Mouse (Mus musculus): ENCODE measurements at regions not wholly inside any gene's neighbourhood (a gene's known extent, or its start where the extent isn't known, plus 50 kb on each side); places are given as distances from the start of the nearest gene placed in this dataset.

DNA sequence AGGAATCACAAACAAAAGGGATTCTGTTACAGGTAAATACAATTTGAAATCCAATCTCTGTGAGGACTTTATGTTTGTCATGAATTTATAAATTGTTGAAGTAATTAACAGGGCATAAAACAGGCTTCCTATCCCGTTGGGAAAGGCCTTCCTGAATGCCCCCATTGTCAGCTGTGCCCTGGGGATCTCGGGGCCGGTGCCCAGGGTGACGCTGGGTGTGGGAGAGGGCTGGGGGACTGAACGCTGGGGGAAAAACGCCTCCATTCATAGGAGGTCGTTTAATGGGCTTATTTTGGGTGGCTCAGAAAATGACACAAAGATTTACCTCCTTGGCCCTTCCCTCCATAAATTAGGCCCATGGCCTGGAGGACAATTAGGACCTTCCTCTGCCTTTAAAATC lies 250.7 kb downstream of the Gm12728 start:
- 74% methylated on average over 7 of the region's 7 CpGs for WGBS
- no peak overlapping the region for H3K27ac ChIP-seq
- peak; percentile 63 for DNase-seq (ENCODE audit: low spot score)
- H3K4me3 ChIP-seq, result no peak overlapping the region
- peaks cover 5% of the 10 kb centered on the region; the same call in 1 of the 2 replicates for H3K4me1 ChIP-seq
- H3K9me3 ChIP-seq, result no peaks in the 10 kb centered on the region
- H3K27me3 ChIP-seq (ENCODE audit: insufficient read depth, poor library complexity, severe bottlenecking), result no peaks in the 10 kb centered on the region
- no peaks in the 10 kb centered on the region for H3K36me3 ChIP-seq

DNA sequence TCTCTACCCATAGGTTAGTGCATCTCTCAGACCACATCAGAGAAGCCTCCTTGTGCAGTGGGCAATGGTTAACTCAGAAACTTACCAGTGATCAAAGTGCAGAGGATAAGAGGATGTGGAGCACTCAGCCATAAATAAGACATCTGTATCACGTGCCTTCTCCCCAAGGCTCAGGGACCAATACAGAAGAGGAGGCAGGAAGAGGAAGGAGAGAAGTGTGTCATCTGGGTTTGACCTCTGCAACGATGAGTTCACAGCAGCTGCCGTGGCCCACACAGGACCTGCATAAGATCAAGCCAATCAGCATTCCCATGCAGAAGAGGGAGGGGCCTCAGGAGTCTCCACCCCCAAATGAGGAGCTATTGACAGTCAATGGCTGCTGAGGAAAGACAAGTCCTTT lies 252.8 kb downstream of the Gm12728 start:
- Histone ChIP-seq H3K4me1 (peaks cover 9% of the 10 kb centered on the region; the same call in 1 of the 2 replicates), H3K36me3 (no peaks in the 10 kb centered on the region), H3K9me3 (no peaks in the 10 kb centered on the region), H3K4me3 (no peak overlapping the region), H3K27me3 (ENCODE audit: insufficient read depth, poor library complexity, severe bottlenecking) (no peaks in the 10 kb centered on the region), H3K27ac (no peak overlapping the region)
- DNase-seq (ENCODE audit: low spot score), result peak; percentile 71
- WGBS, result 72% methylated on average over 3 of the region's 3 CpGs

DNA sequence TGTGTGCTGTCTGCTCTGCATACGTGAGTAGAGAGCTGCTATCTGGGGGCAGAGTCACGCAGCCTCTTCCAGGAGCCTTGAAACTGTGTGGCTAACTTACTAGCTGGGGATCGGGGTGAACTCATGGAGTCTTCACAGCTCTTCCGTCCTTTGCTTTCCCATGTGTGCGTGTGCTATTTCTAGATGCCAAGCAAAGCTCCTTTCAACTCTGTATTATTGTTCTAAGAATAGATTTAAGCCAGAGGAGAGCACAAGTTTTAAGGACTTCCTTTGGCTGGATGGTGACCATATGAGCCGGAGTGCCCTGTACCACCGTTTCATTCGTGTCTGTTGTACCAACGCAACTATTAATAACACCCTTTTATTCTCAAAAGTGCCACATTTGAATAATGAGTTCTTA lies 254.0 kb downstream of the Gm12728 start:
- peaks cover 9% of the 10 kb centered on the region; the same call in 1 of the 2 replicates for H3K4me1 ChIP-seq
- no peaks in the 10 kb centered on the region for H3K27me3 ChIP-seq (ENCODE audit: insufficient read depth, poor library complexity, severe bottlenecking)
- no peak overlapping the region for H3K4me3 ChIP-seq
- 65% methylated on average over 9 of the region's 9 CpGs for WGBS
- H3K36me3 ChIP-seq, result no peaks in the 10 kb centered on the region
- peak overlapping the region; percentile 52; the same call in 1 of the 2 replicates for H3K27ac ChIP-seq
- DNase-seq (ENCODE audit: low spot score), result peak; percentile 56
- no peaks in the 10 kb centered on the region for H3K9me3 ChIP-seq

DNA sequence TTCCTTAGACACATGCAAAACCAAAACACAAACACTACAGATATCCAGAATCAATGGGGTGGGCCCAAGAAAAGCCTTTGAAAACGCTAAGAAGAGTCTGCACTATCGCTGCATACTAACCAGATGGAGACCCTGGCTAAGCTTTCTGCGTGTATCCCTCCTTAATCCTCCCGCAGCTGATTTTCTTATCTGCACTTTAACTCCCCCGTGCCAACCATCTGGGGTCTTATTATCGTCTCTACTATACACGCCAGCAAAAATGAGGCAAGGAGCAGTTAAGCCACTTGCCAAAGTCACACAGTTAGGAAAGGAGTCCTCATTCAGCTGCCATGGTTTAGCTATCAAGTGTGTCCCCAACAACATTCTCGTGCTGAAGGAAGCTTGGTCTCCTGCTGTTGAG lies 258.4 kb downstream of the Gm12728 start:
- 49% methylated on average over 8 of the region's 8 CpGs for WGBS
- no peak for DNase-seq (ENCODE audit: low spot score)
- Histone ChIP-seq H3K4me3 (no peak overlapping the region), H3K27ac (no peak overlapping the region), H3K4me1 (peaks cover 9% of the 10 kb centered on the region; the same call in 1 of the 2 replicates), H3K27me3 (ENCODE audit: insufficient read depth, poor library complexity, severe bottlenecking) (no peaks in the 10 kb centered on the region), H3K9me3 (no peaks in the 10 kb centered on the region), H3K36me3 (no peaks in the 10 kb centered on the region)

DNA sequence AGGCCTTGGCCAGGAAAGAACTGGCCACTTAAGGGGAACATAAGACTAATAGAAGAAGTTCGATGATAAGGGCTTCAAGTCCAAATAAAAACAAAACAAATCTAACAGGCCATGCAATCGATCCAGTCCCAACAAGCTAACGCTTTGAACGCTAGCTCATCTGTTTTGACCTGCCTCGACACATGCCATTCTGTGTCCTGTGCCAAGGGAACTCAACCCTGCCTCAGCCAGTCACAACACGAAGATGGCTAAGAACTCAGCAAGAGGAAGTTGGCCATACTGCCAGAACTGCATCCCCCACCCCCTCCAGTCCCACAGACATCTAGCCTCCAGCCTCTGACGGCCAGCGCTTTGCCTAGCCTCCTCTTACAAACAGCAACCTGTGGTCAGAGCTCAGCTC lies 259.1 kb downstream of the Gm12728 start:
- Histone ChIP-seq H3K36me3 (no peaks in the 10 kb centered on the region), H3K4me3 (no peak overlapping the region), H3K27ac (no peak overlapping the region), H3K4me1 (peaks cover 9% of the 10 kb centered on the region; the same call in 1 of the 2 replicates), H3K9me3 (no peaks in the 10 kb centered on the region), H3K27me3 (ENCODE audit: insufficient read depth, poor library complexity, severe bottlenecking) (no peaks in the 10 kb centered on the region)
- peak; percentile 61 for DNase-seq (ENCODE audit: low spot score)
- WGBS, result 83% methylated on average over 8 of the region's 8 CpGs

DNA sequence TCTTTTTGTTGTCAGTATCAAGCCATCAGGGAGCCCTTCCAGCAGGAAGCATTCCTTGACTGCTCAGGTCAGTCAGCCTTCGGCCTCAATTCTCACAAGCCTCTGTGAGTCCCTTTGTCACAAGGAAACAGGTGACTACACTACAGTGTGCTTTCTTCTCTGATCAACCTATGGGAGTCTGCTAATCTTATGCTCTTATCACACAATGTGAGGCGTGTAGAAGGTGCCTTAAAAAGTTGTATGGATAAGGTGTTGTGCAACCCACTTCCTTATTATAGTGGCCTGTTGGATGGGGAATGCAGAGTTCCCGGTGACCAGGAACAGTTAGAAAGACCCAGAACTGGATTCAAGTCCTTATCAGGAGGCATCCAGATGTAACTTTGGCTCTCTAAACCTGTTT lies 260.2 kb downstream of the Gm12728 start:
- WGBS, result 66% methylated on average over 3 of the region's 3 CpGs
- DNase-seq (ENCODE audit: low spot score), result peak; percentile 39
- peaks cover 18% of the 10 kb centered on the region for H3K4me1 ChIP-seq
- no peaks in the 10 kb centered on the region for H3K36me3 ChIP-seq
- no peaks in the 10 kb centered on the region for H3K27me3 ChIP-seq (ENCODE audit: insufficient read depth, poor library complexity, severe bottlenecking)
- H3K27ac ChIP-seq, result no peak overlapping the region
- no peaks in the 10 kb centered on the region for H3K9me3 ChIP-seq
- H3K4me3 ChIP-seq, result no peak overlapping the region

DNA sequence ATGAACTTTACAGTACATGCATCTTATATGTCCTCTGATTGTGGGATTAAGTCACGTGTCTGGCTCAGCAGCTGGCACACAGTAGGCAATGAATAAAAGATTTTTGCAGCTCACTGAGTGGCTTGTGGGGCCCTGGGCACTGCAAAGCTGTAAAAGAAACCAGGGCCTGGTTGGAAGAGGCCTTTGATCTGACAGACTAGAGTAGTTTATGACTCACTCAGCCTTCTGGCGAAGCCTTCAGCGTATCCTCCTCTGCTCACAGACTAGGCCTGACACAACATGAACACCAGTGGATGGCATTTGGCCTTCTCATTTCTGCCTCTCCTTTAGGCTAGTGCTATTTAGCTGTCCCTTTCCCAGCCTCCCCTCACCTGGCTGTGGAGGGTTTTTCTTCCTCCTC lies 260.6 kb downstream of the Gm12728 start:
- peak; percentile 72 for DNase-seq (ENCODE audit: low spot score)
- Histone ChIP-seq H3K27me3 (ENCODE audit: insufficient read depth, poor library complexity, severe bottlenecking) (no peaks in the 10 kb centered on the region), H3K9me3 (no peaks in the 10 kb centered on the region), H3K4me1 (peaks cover 20% of the 10 kb centered on the region), H3K27ac (0 out of 2 replicates have a peak overlapping the region, but pooled peaks have one; percentile 42), H3K36me3 (no peaks in the 10 kb centered on the region), H3K4me3 (no peak overlapping the region)
- 68% methylated on average over 3 of the region's 3 CpGs for WGBS

DNA sequence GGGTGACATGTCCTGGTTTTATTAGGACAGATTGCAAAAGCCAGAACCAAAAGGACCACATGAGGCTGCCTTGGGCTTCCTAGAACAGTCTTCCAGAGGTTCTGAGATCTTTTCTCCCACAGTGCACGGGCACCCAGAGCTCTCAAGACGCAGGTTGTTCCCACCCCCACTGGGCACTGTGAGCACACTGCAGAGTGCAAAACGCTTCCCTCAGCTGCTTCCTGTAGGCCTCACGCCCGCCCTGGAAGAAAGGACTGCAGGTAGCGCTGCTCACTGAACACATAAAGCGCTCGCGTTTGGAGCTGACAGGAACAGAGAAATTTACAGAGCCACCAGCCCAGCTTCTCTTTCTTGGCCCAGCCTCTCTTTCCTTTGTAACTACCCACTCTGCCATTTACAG lies 262.5 kb upstream of the Usp24 start:
- Histone ChIP-seq H3K27me3 (ENCODE audit: insufficient read depth, poor library complexity, severe bottlenecking) (no peaks in the 10 kb centered on the region), H3K36me3 (no peaks in the 10 kb centered on the region), H3K4me3 (no peak overlapping the region), H3K27ac (peak overlapping the region; percentile 30; the same call in 1 of the 2 replicates), H3K9me3 (no peaks in the 10 kb centered on the region), H3K4me1 (peaks cover 20% of the 10 kb centered on the region)
- peak; percentile 74 for DNase-seq (ENCODE audit: low spot score)
- WGBS, result 52% methylated on average over 9 of the region's 9 CpGs

DNA sequence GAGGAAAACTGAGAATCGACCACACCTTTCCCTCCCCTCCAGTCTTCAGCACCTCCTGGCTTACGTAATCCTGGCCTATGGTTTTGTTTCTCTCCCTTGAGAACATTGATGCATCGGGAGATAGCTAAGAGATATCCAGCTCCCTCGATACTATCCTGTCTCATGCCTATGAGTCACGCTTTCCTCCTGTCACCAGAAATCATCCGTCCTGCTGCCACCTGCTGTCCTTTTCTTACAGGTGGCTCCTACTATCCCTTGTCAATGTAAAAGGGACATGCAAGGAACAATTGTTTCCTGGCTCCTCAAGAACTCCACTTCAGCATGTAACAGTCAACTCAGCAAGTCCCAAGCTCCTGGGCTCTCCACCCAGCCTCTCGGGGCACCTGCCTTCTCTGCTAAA lies 261.7 kb upstream of the Usp24 start:
- peak; percentile 66 for DNase-seq (ENCODE audit: low spot score)
- 49% methylated on average over 7 of the region's 7 CpGs for WGBS
- no peak overlapping the region for H3K4me3 ChIP-seq

DNA sequence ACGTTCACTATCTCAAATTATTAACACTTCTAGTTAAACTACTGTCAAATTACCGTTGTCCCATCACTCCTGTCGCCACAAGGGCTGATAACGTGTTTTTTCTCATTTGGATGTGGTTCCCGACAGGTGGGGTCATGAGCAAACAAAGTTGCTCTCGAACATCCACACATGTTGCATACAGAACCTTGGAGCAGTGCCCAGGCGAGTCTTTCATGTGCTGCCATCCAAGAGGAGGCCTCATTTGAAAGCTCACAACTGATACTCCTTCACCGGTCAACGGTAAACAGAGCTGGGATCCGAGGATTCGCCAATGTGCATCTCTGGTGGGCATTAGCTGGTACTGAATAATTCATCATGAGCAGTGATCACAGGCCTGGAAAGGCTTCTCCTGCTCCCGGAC lies 253.4 kb upstream of the Usp24 start:
- 90% methylated on average over 12 of the region's 12 CpGs for WGBS
- no peak for DNase-seq (ENCODE audit: low spot score)
- no peaks in the 10 kb centered on the region for H3K9me3 ChIP-seq
- H3K36me3 ChIP-seq, result no peaks in the 10 kb centered on the region
- H3K4me3 ChIP-seq, result no peak overlapping the region
- 0 out of 2 replicates have a peak, but pooled peaks cover 16% of the 10 kb centered on the region for H3K27me3 ChIP-seq (ENCODE audit: insufficient read depth, poor library complexity, severe bottlenecking)
- H3K4me1 ChIP-seq, result 0 out of 2 replicates have a peak, but pooled peaks cover 5% of the 10 kb centered on the region
- no peak overlapping the region for H3K27ac ChIP-seq

More for the DNA sequence above, 261.7 kb upstream of the Usp24 start:
- Histone ChIP-seq H3K9me3 (no peaks in the 10 kb centered on the region), H3K36me3 (no peaks in the 10 kb centered on the region), H3K27me3 (ENCODE audit: insufficient read depth, poor library complexity, severe bottlenecking) (no peaks in the 10 kb centered on the region), H3K4me1 (peaks cover 20% of the 10 kb centered on the region), H3K27ac (no peak overlapping the region)

DNA sequence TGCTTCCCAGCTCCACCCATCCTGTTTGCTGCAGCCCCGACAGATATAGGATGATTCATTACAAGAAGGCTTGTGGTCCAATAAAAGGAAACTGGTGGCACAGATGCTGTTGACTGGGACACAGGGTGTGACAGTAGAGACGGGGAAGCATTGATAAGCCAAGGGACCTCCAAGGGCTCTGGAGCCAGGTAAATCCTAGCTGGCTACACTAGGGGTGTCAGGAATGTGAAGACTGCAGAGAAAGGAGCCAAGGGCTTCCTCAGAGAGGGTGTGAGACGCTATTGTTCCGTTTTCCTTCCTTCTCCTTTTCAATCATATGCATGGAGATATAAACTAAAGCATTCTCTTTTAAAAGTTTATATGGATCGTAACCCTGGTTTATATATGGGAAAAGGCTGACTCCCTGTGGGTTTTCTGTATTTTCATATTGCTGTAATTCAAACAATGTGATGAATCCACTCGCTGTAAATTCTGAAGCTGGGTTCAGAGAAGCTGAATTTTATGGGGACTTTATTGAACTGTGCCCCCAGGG lies 252.1 kb upstream of the Usp24 start:
- Histone ChIP-seq H3K4me3 (no peak overlapping the region), H3K4me1 (0 out of 2 replicates have a peak, but pooled peaks cover 5% of the 10 kb centered on the region), H3K27ac (no peak overlapping the region), H3K36me3 (no peaks in the 10 kb centered on the region), H3K27me3 (ENCODE audit: insufficient read depth, poor library complexity, severe bottlenecking) (0 out of 2 replicates have a peak, but pooled peaks cover 16% of the 10 kb centered on the region), H3K9me3 (no peaks in the 10 kb centered on the region)
- no peak for DNase-seq (ENCODE audit: low spot score)
- WGBS, result 53% methylated on average over 6 of the region's 6 CpGs

DNA sequence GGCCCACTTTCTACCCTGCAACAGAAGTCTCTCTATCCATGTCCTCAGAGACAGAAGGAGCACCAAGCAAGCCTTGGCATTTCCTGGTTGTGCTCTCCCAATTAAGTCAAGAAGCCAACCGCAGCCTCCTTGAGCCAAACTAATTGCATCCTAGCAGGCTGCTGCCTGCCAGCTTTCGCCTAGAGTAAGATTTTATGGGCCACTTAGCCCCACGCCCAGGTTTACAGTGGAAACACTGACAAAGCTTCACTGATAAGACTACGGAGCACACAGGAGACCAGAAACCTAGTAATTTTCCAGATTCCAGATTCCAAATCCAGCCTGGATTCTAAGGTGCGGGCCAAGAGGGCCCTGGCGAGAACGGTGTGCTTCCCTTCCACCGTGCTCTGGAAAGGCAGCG lies 249.0 kb upstream of the Usp24 start:
- 66% methylated on average over 9 of the region's 9 CpGs for WGBS
- H3K4me3 ChIP-seq, result no peak overlapping the region
- H3K4me1 ChIP-seq, result 0 out of 2 replicates have a peak, but pooled peaks cover 5% of the 10 kb centered on the region
- no peak for DNase-seq (ENCODE audit: low spot score)
- H3K9me3 ChIP-seq, result no peaks in the 10 kb centered on the region
- H3K36me3 ChIP-seq, result no peaks in the 10 kb centered on the region
- 0 out of 2 replicates have a peak, but pooled peaks cover 16% of the 10 kb centered on the region for H3K27me3 ChIP-seq (ENCODE audit: insufficient read depth, poor library complexity, severe bottlenecking)
- H3K27ac ChIP-seq, result no peak overlapping the region

DNA sequence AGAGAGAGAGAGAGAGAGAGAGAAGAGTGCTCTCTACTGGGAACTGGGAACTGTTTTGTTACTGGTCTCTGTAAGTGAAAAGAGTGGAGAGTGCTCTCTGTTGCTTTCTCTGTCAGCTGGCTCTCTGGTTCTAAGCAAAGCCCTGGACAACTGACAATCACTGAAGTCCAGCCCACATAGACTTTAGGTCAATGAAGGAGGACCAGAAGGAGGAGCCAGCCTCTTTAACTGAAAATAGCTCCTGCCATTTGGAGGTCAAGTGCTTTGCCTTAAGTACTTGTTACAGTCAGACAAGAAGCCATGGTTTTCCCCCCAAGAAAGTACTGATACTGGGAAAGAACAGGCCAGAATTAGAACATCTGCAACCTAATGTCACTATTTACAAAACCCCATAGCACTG lies 232.5 kb upstream of the Usp24 start:
- no peaks in the 10 kb centered on the region for H3K27me3 ChIP-seq (ENCODE audit: insufficient read depth, poor library complexity, severe bottlenecking)
- H3K27ac ChIP-seq, result no peak overlapping the region
- H3K36me3 ChIP-seq, result no peaks in the 10 kb centered on the region
- H3K4me3 ChIP-seq, result no peak overlapping the region
- no peak for DNase-seq (ENCODE audit: low spot score)
- peaks cover 6% of the 10 kb centered on the region; the same call in 1 of the 2 replicates for H3K4me1 ChIP-seq
- H3K9me3 ChIP-seq, result no peaks in the 10 kb centered on the region

Data from heart, embryonic 10.5 days (tissue).